Mouse (Mus musculus): ENCODE measurements around the gene Chuk.

GRCm38 (mm10) chr19:44074986-44075385, 32.3 kb downstream of the Chuk start:
- no peak for TF ChIP-seq CTCF (IDR thresholded peaks at IDR 0.05; ENCODE audit: low read depth)
- no peak for TF ChIP-seq EP300 (IDR thresholded peaks at IDR 0.05; ENCODE audit: low read depth)

Data from heart, postnatal 0 days (tissue).